Mouse (Mus musculus): ENCODE results near the gene Xpo5.

Gene Xpo5

DNA sequence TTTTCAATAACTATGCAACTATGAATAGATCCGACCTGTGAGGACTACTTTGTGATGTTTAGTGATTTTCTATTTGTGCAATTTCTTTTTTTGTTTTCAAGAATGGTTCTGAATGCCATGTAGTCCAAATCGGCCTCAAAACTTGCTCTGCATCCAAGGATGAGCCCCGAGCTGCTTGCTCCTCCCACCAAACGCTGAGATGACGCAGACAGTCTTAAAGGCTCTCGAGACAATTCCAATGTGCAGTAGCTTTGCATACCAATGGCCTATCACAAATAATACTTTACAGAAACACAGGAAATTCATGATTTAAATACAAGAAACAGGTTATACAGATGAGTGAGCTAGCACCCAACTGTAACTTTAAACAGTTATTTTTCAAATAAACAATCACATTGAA lies 1.4 kb upstream of the Xpo5 start:
- no peak for DNase-seq (ENCODE audit: low spot score in 2 of 2)

DNA sequence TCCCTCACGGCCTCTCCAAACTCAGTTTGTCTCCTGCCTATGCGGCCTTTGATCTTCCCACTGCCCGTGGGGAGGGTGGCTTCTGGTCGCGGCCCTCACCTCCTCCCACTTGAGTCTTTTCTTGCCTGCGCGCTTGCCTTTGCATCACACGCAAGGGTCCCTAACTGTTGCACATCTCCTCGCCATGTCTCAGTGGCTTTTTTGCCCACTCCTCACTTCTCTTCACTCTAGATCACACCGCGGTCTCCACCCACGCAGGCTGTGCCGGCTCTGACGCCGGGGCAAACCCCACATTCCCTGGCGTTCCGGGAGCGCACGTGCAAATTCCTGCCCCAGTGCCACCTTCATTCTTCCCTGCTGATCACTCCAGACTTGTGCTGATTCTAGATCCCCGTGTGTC lies 496 bp downstream of the Xpo5 start:
- DNase-seq (ENCODE audit: low spot score in 2 of 2), result no peak

- no peak for DNase-seq (ENCODE audit: low spot score in 2 of 2)
Observed at GRCm38 (mm10) chr17:46206676-46207075, 4.1 kb downstream of the Xpo5 start.

DNA sequence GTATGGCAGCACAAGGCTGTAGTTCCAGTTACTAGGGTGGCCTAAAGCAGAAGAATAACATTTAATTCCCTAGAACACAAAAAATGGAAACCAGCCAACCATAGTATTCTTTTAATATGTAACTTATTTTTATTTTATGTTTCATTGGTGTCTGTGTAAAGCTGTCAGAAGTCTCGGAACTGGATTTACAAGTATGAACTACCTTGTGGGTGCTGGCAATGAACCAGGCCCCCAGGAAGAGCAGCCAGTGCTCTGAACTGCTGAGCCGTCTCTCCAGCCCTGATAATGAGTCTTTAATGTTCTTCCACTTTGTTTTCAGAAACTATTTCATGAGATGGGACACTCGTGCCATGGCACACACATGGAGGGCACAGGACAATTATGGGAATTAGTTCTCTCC lies 8.0 kb downstream of the Xpo5 start:
- DNase-seq (ENCODE audit: low spot score in 2 of 2), result no peak

DNA sequence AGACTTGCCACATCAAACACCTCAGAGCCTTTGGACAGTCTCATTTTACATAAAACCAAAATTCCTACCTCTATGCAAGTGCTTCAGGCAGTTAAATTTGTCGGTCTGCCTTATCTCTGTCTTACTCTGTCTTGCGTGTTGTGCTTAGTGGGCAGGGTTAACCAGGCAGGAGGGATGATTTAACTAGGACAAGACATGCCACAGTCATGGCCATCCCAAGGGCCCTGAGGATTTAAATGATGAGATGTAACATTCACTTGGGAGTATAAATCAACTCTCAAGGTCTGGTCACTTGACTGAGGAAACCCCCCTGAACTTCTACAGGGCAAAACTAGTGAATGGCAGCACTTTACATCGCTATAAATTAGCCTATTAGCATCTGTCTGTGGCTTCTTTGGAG lies 19.0 kb downstream of the Xpo5 start:
- no peak for DNase-seq (ENCODE audit: low spot score in 2 of 2)

DNA sequence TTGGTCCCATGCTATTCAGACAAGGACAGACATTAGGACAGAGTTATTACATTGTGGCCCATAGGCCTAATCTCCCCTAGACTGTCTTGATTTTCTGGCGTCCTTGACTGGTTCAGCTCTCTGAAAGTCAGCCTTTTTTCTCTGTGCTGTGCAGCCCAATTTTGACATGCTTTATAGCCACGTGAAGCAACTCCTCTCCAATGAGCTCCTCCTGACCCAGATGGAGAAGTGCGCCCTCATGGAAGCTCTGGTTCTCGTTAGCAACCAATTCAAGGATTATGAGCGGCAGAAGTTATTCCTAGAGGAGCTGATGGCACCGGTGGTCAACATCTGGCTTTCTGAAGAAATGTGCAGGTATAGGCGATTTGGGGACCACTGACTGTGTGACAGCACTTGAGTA lies 25.0 kb downstream of the Xpo5 start:
- no peak for DNase-seq (ENCODE audit: low spot score in 2 of 2)

GRCm38 (mm10) chr17:46236067-46236466 lies 33.5 kb downstream of the Xpo5 start:
- no peak for DNase-seq (ENCODE audit: low spot score in 2 of 2)

DNA sequence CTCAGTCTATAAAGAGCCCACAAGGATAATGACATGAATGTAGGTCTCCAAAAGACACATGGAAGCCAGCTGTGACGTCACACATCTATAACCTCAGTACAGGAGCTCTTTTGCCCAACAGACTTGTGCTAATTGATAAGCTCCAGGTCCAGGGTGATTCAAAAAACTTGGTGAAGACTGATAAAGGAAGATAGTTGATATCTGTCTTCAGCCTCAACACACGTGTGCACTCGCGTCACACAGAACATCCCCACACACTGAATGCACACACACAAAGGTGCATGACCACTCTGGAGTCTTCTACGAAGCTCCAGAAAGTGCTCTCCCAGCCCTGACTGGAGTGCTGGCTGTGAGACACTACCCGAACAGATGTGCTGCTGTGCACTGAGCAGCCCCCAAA lies 34.5 kb downstream of the Xpo5 start:
- no peak for DNase-seq (ENCODE audit: low spot score in 2 of 2)

DNA sequence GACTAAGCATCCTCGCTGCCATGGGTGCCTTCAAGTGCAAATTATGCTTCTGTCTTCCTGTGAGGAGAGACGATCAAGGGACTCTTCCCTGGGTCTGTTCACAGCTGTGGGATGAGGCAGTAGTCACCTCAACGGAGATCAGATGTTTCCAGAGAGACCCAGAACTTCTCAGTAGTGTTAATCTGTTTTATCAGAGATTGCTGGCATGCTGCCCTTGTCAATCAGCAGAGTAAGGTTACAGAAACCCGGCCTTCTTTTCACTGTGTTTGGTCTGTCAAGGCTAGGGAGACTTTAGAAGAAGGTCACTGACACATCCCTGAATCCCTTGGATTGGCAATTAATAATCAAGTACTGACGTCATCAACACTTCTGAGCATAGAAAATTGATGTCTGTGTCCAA lies 34.9 kb downstream of the Xpo5 start:
- DNase-seq (ENCODE audit: low spot score in 2 of 2), result no peak

GRCm38 (mm10) chr17:46239516-46240114 lies 37.0 kb downstream of the Xpo5 start:
- DNase-seq (ENCODE audit: low spot score in 2 of 2), result no peak

GRCm38 (mm10) chr17:46241471-46241870 lies 38.9 kb downstream of the Xpo5 start:
- no peak for DNase-seq (ENCODE audit: low spot score in 2 of 2)

DNA sequence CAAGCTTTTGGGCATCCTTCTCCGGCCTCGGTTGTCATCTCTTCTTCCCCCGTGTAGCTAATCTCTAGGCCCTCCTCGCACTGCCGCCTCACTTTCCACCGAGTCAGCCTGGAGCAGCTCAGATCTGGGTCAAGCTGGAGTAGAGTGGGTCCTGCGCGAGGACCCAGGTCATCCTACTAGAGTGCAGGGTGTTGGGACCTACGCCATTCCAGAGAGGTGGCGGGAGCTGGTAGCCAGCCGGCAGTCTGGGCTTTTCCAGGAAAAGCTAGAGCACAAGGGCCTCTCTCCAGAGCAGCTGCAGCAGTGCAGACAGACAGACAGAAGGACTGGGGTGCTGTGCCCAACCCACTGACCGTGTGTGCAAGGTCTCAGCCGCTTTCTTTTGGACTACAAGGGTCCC lies 39.7 kb downstream of the Xpo5 start:
- DNase-seq (ENCODE audit: low spot score in 2 of 2), result no peak

DNA sequence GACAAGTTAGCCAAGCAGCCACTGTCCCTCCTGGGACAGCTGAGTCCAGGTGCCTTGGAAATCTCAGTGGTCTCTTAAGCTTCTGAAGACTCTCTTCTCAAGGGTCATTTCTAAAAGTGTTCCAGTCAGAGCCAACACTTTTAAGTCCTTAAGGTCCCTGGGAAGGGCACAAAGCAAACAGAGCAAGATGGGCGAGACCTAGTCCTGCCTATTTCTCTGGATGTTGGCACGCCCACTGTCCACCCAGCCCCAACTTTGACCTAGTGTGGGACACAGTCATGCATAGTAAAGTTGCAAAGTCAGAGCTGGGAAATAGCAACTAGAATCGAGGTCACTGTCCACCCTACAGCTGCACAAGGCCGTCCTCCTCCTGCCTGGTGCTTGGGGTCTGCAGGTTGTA lies 40.4 kb downstream of the Xpo5 start:
- DNase-seq (ENCODE audit: low spot score in 2 of 2), result no peak

DNA sequence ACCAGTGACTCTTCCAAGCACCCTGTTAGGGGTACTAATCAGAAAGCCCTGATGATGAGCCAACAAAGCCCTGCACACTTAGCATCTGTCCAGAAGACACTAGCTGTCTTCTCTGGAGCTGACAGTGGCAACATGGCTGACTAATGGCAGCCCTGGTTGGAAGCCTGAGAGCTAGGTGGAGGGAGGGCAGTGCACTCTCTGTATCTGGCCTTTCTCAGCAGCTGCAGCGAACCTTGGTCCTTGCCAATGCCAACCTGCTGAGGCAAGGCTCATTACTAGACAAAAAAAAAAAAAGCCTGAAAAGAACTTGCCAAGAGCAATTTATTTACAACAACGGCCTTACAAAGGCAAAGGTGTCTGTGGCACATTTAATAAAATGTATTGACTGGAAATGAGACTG lies 41.0 kb downstream of the Xpo5 start:
- DNase-seq (ENCODE audit: low spot score in 2 of 2), result no peak

DNA sequence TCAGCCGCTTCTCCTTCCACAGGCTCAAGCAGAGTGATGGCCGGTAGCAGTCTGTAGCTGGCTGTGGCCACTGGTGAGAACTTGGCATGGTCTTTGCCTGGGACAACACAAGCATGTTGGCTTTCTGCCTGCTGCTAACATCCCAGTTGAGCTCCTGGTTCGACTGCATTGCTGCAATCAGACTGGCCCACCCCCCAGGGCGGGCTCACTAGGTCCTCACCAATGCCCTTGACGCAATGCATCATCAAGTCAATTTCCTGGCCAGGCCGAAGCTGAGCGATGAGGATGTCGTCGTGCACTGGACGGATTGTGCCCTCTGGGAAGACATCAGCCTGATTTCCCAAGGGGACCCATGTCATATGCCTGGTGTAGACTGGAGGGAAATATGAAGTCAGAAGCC lies 42.0 kb downstream of the Xpo5 start:
- DNase-seq (ENCODE audit: low spot score in 2 of 2), result peak in 1 of 2 experiments; percentile 55

DNA sequence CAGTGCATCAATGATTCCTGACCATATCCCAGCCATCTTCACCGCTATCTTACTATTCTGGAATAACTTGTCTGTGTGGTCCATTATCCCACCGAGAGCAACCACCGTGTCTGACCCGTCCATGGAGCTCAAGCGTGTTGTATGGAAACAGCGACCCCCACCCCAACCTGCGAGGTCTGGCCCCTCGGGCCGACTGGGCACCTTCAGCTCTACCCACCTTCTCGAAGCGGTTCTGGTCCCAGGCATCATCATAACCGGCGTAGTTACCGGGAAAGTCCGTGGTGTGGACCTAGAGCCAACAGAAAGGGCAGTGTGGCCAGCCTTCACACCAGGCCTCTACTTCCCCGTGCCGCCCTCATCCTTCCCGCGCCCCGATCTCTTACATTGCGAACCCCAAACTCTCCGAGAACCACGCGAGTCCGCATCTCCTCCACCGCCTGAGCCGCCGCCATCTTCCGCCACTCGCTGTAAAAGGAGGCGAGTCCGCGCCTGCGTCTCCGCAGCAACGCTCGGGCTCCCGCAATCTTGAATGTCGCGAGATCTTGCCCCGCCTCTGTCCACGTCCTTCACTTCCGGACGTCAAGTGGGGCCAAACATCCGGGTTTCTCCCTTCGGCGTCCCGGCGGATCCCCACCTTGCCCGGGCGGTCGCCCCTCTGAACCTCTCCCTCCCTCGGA lies 45.1 kb downstream of the Xpo5 start, which contains the start of the genes Polr1c and Yipf3:
Polr1c (minus strand) TSS at position 543 of the 677 bp plus-strand sequence.
Yipf3 (plus strand) TSS at position 569 of the 677 bp plus-strand sequence.
- DNase-seq (ENCODE audit: low spot score in 2 of 2), result peak; percentile 93 to 96

DNA sequence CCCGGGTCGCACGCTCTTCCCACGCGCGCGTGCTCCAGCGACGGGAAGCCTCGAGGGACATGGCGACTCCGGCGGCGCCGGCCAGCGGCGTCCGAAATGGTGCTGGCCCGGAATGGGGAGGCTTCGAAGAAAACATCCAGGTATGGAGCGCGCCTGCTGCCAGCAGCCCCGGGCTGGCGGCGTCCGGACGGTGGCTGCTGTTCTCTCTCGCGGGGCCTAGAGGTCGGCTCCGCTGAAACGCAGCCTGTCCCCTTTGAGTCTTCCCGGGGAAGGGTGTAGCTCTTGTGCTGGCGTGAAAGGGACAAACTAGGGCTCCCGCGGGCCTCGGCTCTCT lies 45.6 kb downstream of the Xpo5 start:
- no peak for DNase-seq (ENCODE audit: low spot score in 2 of 2)

DNA sequence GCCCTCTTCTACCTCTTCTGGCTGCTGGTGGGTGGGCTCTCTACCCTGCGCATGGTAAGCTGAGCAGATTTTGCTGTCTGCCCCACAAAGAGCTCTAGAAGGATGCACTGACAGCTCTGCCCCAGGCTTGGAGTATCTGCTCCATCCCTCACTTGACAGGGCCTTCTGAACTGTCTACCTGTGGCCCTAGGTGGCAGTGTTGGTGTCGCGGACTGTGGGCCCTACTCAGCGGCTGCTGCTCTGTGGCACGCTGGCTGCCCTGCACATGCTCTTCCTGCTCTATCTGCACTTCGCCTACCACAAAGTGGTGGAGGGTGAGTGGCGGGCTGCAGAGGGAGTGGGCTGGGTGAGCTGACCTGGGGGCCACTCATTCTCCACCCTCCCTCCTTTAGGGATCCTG lies 48.6 kb downstream of the Xpo5 start:
- DNase-seq (ENCODE audit: low spot score in 2 of 2), result no peak

- no peak for DNase-seq (ENCODE audit: low spot score in 2 of 2)
Observed at GRCm38 (mm10) chr17:46252571-46253451, 50.2 kb downstream of the Xpo5 start.

DNA sequence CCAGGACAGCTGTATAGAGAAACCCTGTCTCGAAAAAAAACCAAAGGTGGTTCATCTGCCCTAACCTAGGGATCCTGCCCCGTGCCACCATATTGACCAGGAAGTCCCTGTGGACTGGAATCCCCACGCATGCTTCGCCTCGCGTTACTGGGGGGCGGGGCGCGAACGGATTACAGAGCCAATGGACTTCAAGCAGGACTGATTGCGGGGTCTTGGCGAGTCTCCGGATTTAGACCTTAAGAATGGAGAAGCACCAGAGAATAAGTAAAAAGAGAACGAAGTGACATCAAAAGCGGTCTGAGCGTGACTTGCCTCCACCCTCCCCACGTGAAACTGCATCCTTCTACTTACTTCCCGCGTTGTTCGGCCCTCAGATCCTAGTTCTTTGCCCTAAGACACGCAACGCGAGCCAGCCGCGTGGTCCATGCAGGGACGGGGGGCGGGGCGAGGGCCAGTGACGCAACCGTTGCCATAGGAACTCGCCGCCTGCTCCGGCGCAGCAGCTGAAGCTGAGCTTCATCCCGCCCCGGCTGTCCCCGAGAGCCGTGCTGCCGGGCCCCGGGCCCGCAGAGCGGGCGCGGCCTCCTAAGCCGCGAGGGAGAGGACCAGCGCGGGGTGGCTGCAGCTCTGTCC lies 51.0 kb downstream of the Xpo5 start, which contains the start of gene Lrrc73:
Lrrc73 (plus strand) TSS at position 80 of the 633 bp plus-strand sequence.
- peak; percentile 85 to 90 for DNase-seq (ENCODE audit: low spot score in 2 of 2)

DNA sequence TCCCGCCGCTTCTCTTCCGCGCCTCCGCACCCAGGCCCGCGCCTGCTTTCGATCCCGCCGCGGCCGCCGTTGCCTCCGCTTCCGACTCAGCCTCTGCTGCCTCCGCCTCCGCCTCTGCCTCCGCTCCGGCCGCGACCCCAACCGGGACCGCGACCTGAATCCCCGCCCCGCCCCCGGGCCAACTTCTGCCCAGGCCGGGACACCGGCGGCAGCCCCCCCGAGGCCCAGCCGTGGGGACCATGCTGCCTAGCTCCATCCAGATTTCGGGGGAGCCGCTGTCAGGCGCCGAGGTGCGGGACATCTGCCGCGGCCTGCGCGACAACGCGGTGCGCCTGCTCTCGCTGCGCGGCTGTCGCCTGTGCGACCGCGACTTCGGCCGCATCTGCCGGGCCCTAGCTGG lies 51.5 kb downstream of the Xpo5 start:
- no peak for DNase-seq (ENCODE audit: low spot score in 2 of 2)

DNA sequence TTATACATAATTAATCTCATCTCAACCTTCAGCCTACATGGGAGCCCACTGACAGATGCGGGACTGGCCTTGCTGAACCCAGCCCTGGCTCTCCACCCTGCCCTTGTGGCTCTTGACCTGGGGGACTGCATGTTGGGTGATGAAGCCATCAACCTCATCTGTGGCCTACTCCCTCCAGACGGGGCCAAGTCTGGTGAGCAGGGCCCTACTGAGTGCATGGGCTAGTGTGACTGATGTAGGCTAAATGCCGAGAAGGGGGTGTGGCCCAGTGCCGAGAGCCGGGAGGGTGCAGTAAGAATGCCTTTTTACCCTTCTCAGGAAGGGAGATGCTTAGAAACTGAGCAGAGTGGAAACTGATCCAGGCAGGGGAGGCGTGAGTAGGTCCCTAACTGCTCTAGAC lies 52.6 kb downstream of the Xpo5 start:
- DNase-seq (ENCODE audit: low spot score in 2 of 2), result no peak

Measured in urinary bladder, postnatal 36 days (tissue).